Mouse (Mus musculus): ENCODE measurements at regions not wholly inside any gene's neighbourhood (a gene's known extent, or its start where the extent isn't known, plus 50 kb on each side); places are given as distances from the start of the nearest gene placed in this dataset.

GRCm38 (mm10) chr5:127129495-127129894 lies 112.1 kb upstream of the Tmem132c start:
- no peak for DNase-seq (ENCODE audit: low spot score in 2 of 2)

- DNase-seq (ENCODE audit: low spot score in 2 of 2): no peak
These were observed 107.2 kb upstream of the Tmem132c start for GRCm38 (mm10) chr5:127134441-127134840.

- no peak for DNase-seq (ENCODE audit: low spot score in 2 of 2)
These were observed 101.0 kb upstream of the Tmem132c start for GRCm38 (mm10) chr5:127140651-127141050.

GRCm38 (mm10) chr5:127160292-127160691 lies 81.3 kb upstream of the Tmem132c start:
- no peak for DNase-seq (ENCODE audit: low spot score in 2 of 2)

GRCm38 (mm10) chr5:127163376-127163775 lies 78.2 kb upstream of the Tmem132c start:
- peak; percentile 8 to 63 for DNase-seq (ENCODE audit: low spot score in 2 of 2)

GRCm38 (mm10) chr5:127189021-127189420 lies 52.6 kb upstream of the Tmem132c start:
- no peak for DNase-seq (ENCODE audit: low spot score in 2 of 2)
